Mouse (Mus musculus): ENCODE results near the gene Tnfsf14. TPM values are rescaled to one million over a fixed set of nuclear protein-coding genes. Genes with fewer than 3 reads are reported as not detected.

Gene Tnfsf14
- total RNA-seq, 2 experiments from 2014 or later, result 0.99 to 1.0 TPM

GRCm38 (mm10) chr17:57145115-57145514, 48.9 kb downstream of the Tnfsf14 start:
- ATAC-seq (replicated peaks; ENCODE audit: low FRiP score, low TSS enrichment, poor library complexity, severe bottlenecking), result no peak

- no peak for ATAC-seq (replicated peaks; ENCODE audit: low FRiP score, low TSS enrichment, poor library complexity, severe bottlenecking)
Observed at GRCm38 (mm10) chr17:57143704-57144103, 50.3 kb downstream of the Tnfsf14 start.

GRCm38 (mm10) chr17:57139708-57140107, 54.3 kb downstream of the Tnfsf14 start:
- peak; percentile 56; the same call in 1 of the 2 replicates for ATAC-seq (replicated peaks; ENCODE audit: low FRiP score, low TSS enrichment, poor library complexity, severe bottlenecking)

Other genes with a start within 250 kb of the Tnfsf14 start
- gene Acer1, start 212.1 kb downstream of the Tnfsf14 start, total RNA-seq (2014; fragmentation: Nextera tagmentation), result not detected in 2 replicates
- gene Acer1, start 212.1 kb downstream of the Tnfsf14 start, total RNA-seq (2017), result not detected in 2 replicates
- 89.2 and 116 TPM in 2 replicates for gene Clpp, start 203.9 kb downstream of the Tnfsf14 start, total RNA-seq (2014; fragmentation: Nextera tagmentation)
- 83.2 and 135 TPM in 2 replicates for gene Clpp, start 203.9 kb downstream of the Tnfsf14 start, total RNA-seq (2017)
- 25.2 and 26.4 TPM in 2 replicates for gene Alkbh7, start 196.8 kb downstream of the Tnfsf14 start, total RNA-seq (2014; fragmentation: Nextera tagmentation)
- 19.1 and 25.8 TPM in 2 replicates for gene Alkbh7, start 196.8 kb downstream of the Tnfsf14 start, total RNA-seq (2017)
- not detected in 2 replicates for gene Pspn, start 194.2 kb downstream of the Tnfsf14 start, total RNA-seq (2014; fragmentation: Nextera tagmentation)
- gene Pspn, start 194.2 kb downstream of the Tnfsf14 start, total RNA-seq (2017), result 4.6 TPM in 1 of 2 replicates, not detected in the other
- 112 and 139 TPM in 2 replicates for gene Gtf2f1, start 182.9 kb downstream of the Tnfsf14 start, total RNA-seq (2014; fragmentation: Nextera tagmentation)
- 214 and 264 TPM in 2 replicates for gene Gtf2f1, start 182.9 kb downstream of the Tnfsf14 start, total RNA-seq (2017)
- not detected in 2 replicates for gene Gm17949, start 182.7 kb downstream of the Tnfsf14 start, total RNA-seq (2014; fragmentation: Nextera tagmentation)
- gene Gm17949, start 182.7 kb downstream of the Tnfsf14 start, total RNA-seq (2017), result not detected in 2 replicates
- 211 and 252 TPM in 2 replicates for gene Khsrp, start 162.7 kb downstream of the Tnfsf14 start, total RNA-seq (2014; fragmentation: Nextera tagmentation)
- gene Khsrp, start 162.7 kb downstream of the Tnfsf14 start, total RNA-seq (2017), result 92.4 and 128 TPM in 2 replicates
- not detected in 2 replicates for gene Slc25a41, start 152.5 kb downstream of the Tnfsf14 start, total RNA-seq (2014; fragmentation: Nextera tagmentation)
- 0.91 TPM in 1 of 2 replicates, not detected in the other for gene Slc25a41, start 152.5 kb downstream of the Tnfsf14 start, total RNA-seq (2017)
- gene Crb3, start 135.1 kb downstream of the Tnfsf14 start, total RNA-seq (2014; fragmentation: Nextera tagmentation), result not detected in 2 replicates
- not detected in 2 replicates for gene Crb3, start 135.1 kb downstream of the Tnfsf14 start, total RNA-seq (2017)
- gene Slc25a23, start 134.3 kb downstream of the Tnfsf14 start, total RNA-seq (2014; fragmentation: Nextera tagmentation), result 17.9 and 21.2 TPM in 2 replicates
- 3.0 and 6.2 TPM in 2 replicates for gene Slc25a23, start 134.3 kb downstream of the Tnfsf14 start, total RNA-seq (2017)
- gene Dennd1c, start 115.7 kb downstream of the Tnfsf14 start, total RNA-seq (2014; fragmentation: Nextera tagmentation), result 20.4 and 33.4 TPM in 2 replicates
- 0.65 and 1.8 TPM in 2 replicates for gene Dennd1c, start 115.7 kb downstream of the Tnfsf14 start, total RNA-seq (2017)
- not detected in 2 replicates for gene Tubb4a, start 106.4 kb downstream of the Tnfsf14 start, total RNA-seq (2014; fragmentation: Nextera tagmentation)
- gene Tubb4a, start 106.4 kb downstream of the Tnfsf14 start, total RNA-seq (2017), result 0.08 TPM in 1 of 2 replicates, not detected in the other
- not detected in 2 replicates for gene Tnfsf9, start 88.9 kb downstream of the Tnfsf14 start, total RNA-seq (2014; fragmentation: Nextera tagmentation)
- not detected in 2 replicates for gene Tnfsf9, start 88.9 kb downstream of the Tnfsf14 start, total RNA-seq (2017)
- not detected in 2 replicates for gene Cd70, start 44.4 kb downstream of the Tnfsf14 start, total RNA-seq (2014; fragmentation: Nextera tagmentation)
- not detected in 2 replicates for gene Cd70, start 44.4 kb downstream of the Tnfsf14 start, total RNA-seq (2017)
- 8.9 TPM in 1 of 2 replicates, not detected in the other for gene C3, start 34.0 kb upstream of the Tnfsf14 start, total RNA-seq (2014; fragmentation: Nextera tagmentation)
- 1.7 and 7.1 TPM in 2 replicates for gene C3, start 34.0 kb upstream of the Tnfsf14 start, total RNA-seq (2017)
- gene Gpr108, start 54.3 kb upstream of the Tnfsf14 start, total RNA-seq (2014; fragmentation: Nextera tagmentation), result 18.7 and 23.9 TPM in 2 replicates
- 6.2 and 10.6 TPM in 2 replicates for gene Gpr108, start 54.3 kb upstream of the Tnfsf14 start, total RNA-seq (2017)
- gene Trip10, start 55.3 kb upstream of the Tnfsf14 start, total RNA-seq (2014; fragmentation: Nextera tagmentation), result 3.9 and 4.5 TPM in 2 replicates
- 8.3 and 10.0 TPM in 2 replicates for gene Trip10, start 55.3 kb upstream of the Tnfsf14 start, total RNA-seq (2017)
- 39.2 and 44.7 TPM in 2 replicates for gene Vav1, start 84.9 kb upstream of the Tnfsf14 start, total RNA-seq (2014; fragmentation: Nextera tagmentation)
- 86.4 and 126 TPM in 2 replicates for gene Vav1, start 84.9 kb upstream of the Tnfsf14 start, total RNA-seq (2017)
- not detected in 2 replicates for gene Adgre1, start 164.5 kb upstream of the Tnfsf14 start, total RNA-seq (2014; fragmentation: Nextera tagmentation)
- not detected in 2 replicates for gene Adgre1, start 164.5 kb upstream of the Tnfsf14 start, total RNA-seq (2017)